ENCODE assay signal across 11 mouse cellular contexts in genomic region chr3:49762711-49763110, GRCm38 (mm10).
"Had no signal": no experiment of that assay in that cellular context is flagged by ENCODE, and none has a peak within 500 bp of the region (broad histone marks: within the 10 kb centered on the region; RNA-seq: fewer than 3 reads in every experiment).

No protein-coding gene starts in this region.

- DNase-seq: cerebellum, adult 8-10 months; embryo, embryonic 11 days; forebrain, postnatal 0 days; gastrocnemius, adult 2 months; gastrocnemius, postnatal 10 days; gastrocnemius, postnatal 14 days; gastrocnemius, postnatal 25 days; gastrocnemius, postnatal 36 days; heart, adult 11 months; heart, adult 18-20 months; heart, adult 2 months had no signal
